Mouse (Mus musculus) E14TG2a.4 (cell line): ENCODE results near the gene Tyms.
A peak's percentile ranks its signal among the peaks of the same experiment; 100 is the strongest.

Experiments used
- H3K27me3 ChIP-seq: 2 replicates; pipeline ENCODE4 v1.6.1; 2014; ENCODE audit warnings: low read length, control low read depth; ENCODE audit not compliant: insufficient read depth
- H3K36me3 ChIP-seq: 2 replicates; pipeline ENCODE4 v1.6.1; 2014; ENCODE audit warnings: low read length, control low read depth; ENCODE audit not compliant: insufficient read depth
- H3K4me1 ChIP-seq: replicated peaks from 2 replicates; pipeline ENCODE4 v1.6.1; 2014; ENCODE audit warnings: low read depth, low read length, control low read depth
- H3K4me3 ChIP-seq: replicated peaks from 2 replicates; pipeline ENCODE4 v1.5.1; 2014; ENCODE audit warnings: mild to moderate bottlenecking, low read length
- H3K9me3 ChIP-seq: 2 replicates; pipeline ENCODE4 v1.6.1; 2014; ENCODE audit warnings: low read length, control low read depth
- CTCF ChIP-seq: conservative IDR thresholded peaks from 2 replicates; pipeline ENCODE4 v1.5.1; 2014; ENCODE audit warnings: low read length
- NANOG ChIP-seq: IDR thresholded peaks from 2 replicates; pipeline ENCODE4 v1.6.1; 2014; ENCODE audit warnings: borderline replicate concordance, low read length, mixed read lengths
- POU5F1 ChIP-seq: IDR thresholded peaks from 2 replicates; pipeline ENCODE4 v1.6.1; 2014; ENCODE audit warnings: low read length, borderline replicate concordance

The Tyms gene

DNA sequence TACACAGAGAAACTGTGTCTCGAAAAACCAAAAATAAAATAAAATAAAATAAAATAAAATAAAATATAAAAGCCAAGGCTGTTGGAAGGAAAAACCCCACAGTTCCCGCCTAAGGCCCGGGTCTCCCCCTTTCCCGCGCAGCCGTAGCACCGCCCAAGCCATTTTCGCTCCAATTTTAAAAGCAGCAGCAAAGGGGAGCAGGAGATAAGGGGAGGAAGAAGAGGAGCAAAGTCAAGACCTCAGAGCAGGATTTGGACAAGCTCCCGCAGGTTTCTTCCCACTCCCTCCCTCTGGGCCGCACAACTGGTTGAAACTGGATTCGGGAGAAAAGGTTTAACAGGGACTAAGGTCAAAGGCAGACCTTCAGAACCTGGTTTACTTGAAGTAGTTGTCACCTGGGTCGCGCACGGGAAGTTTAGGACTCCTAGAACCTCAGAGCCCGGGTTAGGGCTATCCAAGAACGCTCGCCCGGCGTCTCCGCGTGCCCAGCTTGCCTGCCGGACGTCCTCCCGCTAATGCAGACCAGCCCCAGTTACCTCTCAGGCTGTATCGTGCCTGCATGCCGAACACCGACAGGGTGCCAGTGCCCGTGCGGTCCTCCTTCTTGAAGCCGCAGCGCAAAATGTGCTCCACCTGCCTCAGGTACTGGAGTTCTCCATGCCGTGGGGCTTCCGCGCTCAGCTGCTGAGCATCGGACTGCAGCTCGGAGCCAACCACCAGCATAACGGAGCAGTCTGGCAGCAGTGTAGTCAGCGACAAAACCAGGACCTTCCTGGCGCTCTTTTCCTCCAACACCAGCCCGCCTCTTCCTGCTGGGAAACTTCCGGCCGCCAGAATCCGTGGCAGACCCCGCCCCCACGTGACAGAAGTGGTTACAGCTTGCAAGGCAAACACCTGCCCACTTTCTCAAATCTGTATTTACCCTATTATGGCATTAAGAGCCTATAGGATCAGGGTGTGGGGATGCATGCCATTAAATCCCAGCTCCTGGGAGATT, at the start of gene Tyms:
Gene Tyms (minus strand): TSS at position 793 of the 997 bp plus-strand sequence.
- Histone ChIP-seq H3K4me3 (peak within 1 kb of the TSS; percentile 98), H3K36me3 (peaks cover 40% of the 10 kb centered on the region), H3K9me3 (peaks cover 3% of the 10 kb centered on the region; the same call in 1 of the 2 replicates), H3K27me3 (no peaks in the 10 kb centered on the region), H3K4me1 (peaks cover 26% of the 10 kb centered on the region)
- TF ChIP-seq NANOG (no peak), POU5F1 (no peak), CTCF (no peak)

- Histone ChIP-seq H3K36me3 (peaks cover 99% of the 10 kb centered on the region), H3K4me3 (no peak overlapping the region), H3K27me3 (no peaks in the 10 kb centered on the region), H3K9me3 (no peaks in the 10 kb centered on the region), H3K4me1 (peaks cover 21% of the 10 kb centered on the region)
- TF ChIP-seq NANOG: no peak
- TF ChIP-seq CTCF: no peak
- no peak for TF ChIP-seq POU5F1
These were observed 49.1 kb upstream of the Tyms start for GRCm38 (mm10) chr5:30122481-30122880.

- TF ChIP-seq POU5F1: no peak
- no peak for TF ChIP-seq CTCF
- H3K4me3 ChIP-seq: no peak overlapping the region
- H3K27me3 ChIP-seq: peaks cover 7% of the 10 kb centered on the region
- H3K4me1 ChIP-seq: peaks cover 35% of the 10 kb centered on the region
- H3K9me3 ChIP-seq: no peaks in the 10 kb centered on the region
- H3K36me3 ChIP-seq: peaks cover 87% of the 10 kb centered on the region
These were observed 46.7 kb upstream of the Tyms start for GRCm38 (mm10) chr5:30120106-30120505.

- TF ChIP-seq CTCF (no peak), POU5F1 (no peak), NANOG (no peak)
- Histone ChIP-seq H3K9me3 (no peaks in the 10 kb centered on the region), H3K4me3 (no peak overlapping the region), H3K4me1 (peaks cover 39% of the 10 kb centered on the region), H3K27me3 (peaks cover 12% of the 10 kb centered on the region), H3K36me3 (peaks cover 78% of the 10 kb centered on the region)
These were observed 45.7 kb upstream of the Tyms start for GRCm38 (mm10) chr5:30119163-30119562.

GRCm38 (mm10) chr5:30118018-30118417, 44.6 kb upstream of the Tyms start:
- H3K9me3 ChIP-seq: no peaks in the 10 kb centered on the region
- H3K36me3 ChIP-seq: peaks cover 66% of the 10 kb centered on the region
- TF ChIP-seq CTCF (no peak), NANOG (no peak)
- H3K4me3 ChIP-seq: no peak overlapping the region
- peaks cover 47% of the 10 kb centered on the region for H3K4me1 ChIP-seq
- H3K27me3 ChIP-seq: peaks cover 23% of the 10 kb centered on the region

- Histone ChIP-seq H3K9me3 (no peaks in the 10 kb centered on the region), H3K27me3 (peaks cover 46% of the 10 kb centered on the region), H3K4me1 (peaks cover 52% of the 10 kb centered on the region), H3K36me3 (peaks cover 43% of the 10 kb centered on the region), H3K4me3 (peak overlapping the region; percentile 32)
- TF ChIP-seq NANOG (no peak), POU5F1 (no peak), CTCF (peak; percentile 35)
These were observed 42.3 kb upstream of the Tyms start for GRCm38 (mm10) chr5:30115718-30116117.

- Histone ChIP-seq H3K4me1 (peaks cover 52% of the 10 kb centered on the region), H3K36me3 (peaks cover 34% of the 10 kb centered on the region), H3K4me3 (peak overlapping the region; percentile 85), H3K9me3 (no peaks in the 10 kb centered on the region), H3K27me3 (peaks cover 56% of the 10 kb centered on the region)
- no peak for TF ChIP-seq NANOG
- TF ChIP-seq POU5F1: no peak
- no peak for TF ChIP-seq CTCF
These were observed 41.3 kb upstream of the Tyms start for GRCm38 (mm10) chr5:30114761-30115140.

GRCm38 (mm10) chr5:30113881-30114760, 40.7 kb upstream of the Tyms start:
- Histone ChIP-seq H3K27me3 (peaks cover 62% of the 10 kb centered on the region), H3K4me1 (peaks cover 51% of the 10 kb centered on the region), H3K9me3 (no peaks in the 10 kb centered on the region), H3K36me3 (peaks cover 27% of the 10 kb centered on the region), H3K4me3 (peak overlapping the region; percentile 85)
- TF ChIP-seq POU5F1 (no peak), NANOG (no peak), CTCF (no peak)
